ENCODE assay signal across 21 mouse cellular contexts in genomic region chr17:7667826-7668225, GRCm38 (mm10).
A peak's percentile ranks its signal among the peaks of the same experiment; 100 is the strongest.
DNase-seq lines count a peak whose midpoint lies in the region; ATAC-seq lines count a peak whose summit lies in the region.
"Had no signal": no experiment of that assay in that cellular context is flagged by ENCODE, and none has a peak within 500 bp of the region (broad histone marks: within the 10 kb centered on the region; RNA-seq: fewer than 3 reads in every experiment).

No protein-coding gene starts in this region.

- no peaks in the 10 kb centered on the region for H3K27me3 ChIP-seq in embryonic facial prominence, embryonic 14.5 days (replicated peaks; ENCODE audit: control insufficient read depth, insufficient read depth, low read length)
- no peaks in the 10 kb centered on the region for H3K27me3 ChIP-seq in embryonic facial prominence, embryonic 10.5 days (replicated peaks; ENCODE audit: low read depth, poor library complexity, severe bottlenecking)
- no peaks in the 10 kb centered on the region for H3K27me3 ChIP-seq in heart, embryonic 10.5 days (ENCODE audit: insufficient read depth, poor library complexity, severe bottlenecking)
- H3K27me3 ChIP-seq in heart, embryonic 12.5 days (replicated peaks): no peaks in the 10 kb centered on the region
- H3K27me3 ChIP-seq: CH12.LX, Patski had no signal

- DNase-seq in embryonic facial prominence, embryonic 14.5 days (ENCODE audit: low spot score): no peak
- no peak for DNase-seq in embryonic facial prominence, embryonic 10.5 days (ENCODE audit: low spot score)
- DNase-seq in heart, adult 11 months: peak; percentile 92
- no peak for DNase-seq in heart, postnatal 10 days
- DNase-seq in heart, embryonic 10.5 days (ENCODE audit: low spot score): peak; percentile 57
- DNase-seq: adrenal gland, adult 2 months; adrenal gland, adult 8-10 months; adrenal gland, postnatal 10 days; adrenal gland, postnatal 14 days; adrenal gland, postnatal 25 days; adrenal gland, postnatal 36 days; B cell, adult 2 months; cerebellum, adult 11 months; cerebellum, adult 11-12 months; cerebellum, adult 18-20 months had no signal

- ATAC-seq in embryonic facial prominence, embryonic 14.5 days (ENCODE audit: low read depth): peak; percentile 37; the same call in 1 of the 2 replicates
- ATAC-seq in heart, embryonic 12.5 days (ENCODE audit: insufficient number of reproducible peaks, low FRiP score): no peak
- ATAC-seq: activated CD4-positive, CD25-positive, alpha-beta regulatory T cell, adult 4 months; CD4-positive, CD25-positive, alpha-beta regulatory T cell, adult 4 months; Patski had no signal

- H3K36me3 ChIP-seq in embryonic facial prominence, embryonic 14.5 days (ENCODE audit: control insufficient read depth, insufficient read depth, low read length): no peaks in the 10 kb centered on the region
- H3K36me3 ChIP-seq in embryonic facial prominence, embryonic 10.5 days (replicated peaks): no peaks in the 10 kb centered on the region
- H3K36me3 ChIP-seq in heart, embryonic 10.5 days: no peaks in the 10 kb centered on the region
- no peaks in the 10 kb centered on the region for H3K36me3 ChIP-seq in heart, embryonic 12.5 days
- H3K36me3 ChIP-seq: G1E had no signal

- H3K9ac ChIP-seq in embryonic facial prominence, embryonic 14.5 days (ENCODE audit: low read depth, low read length): no peak overlapping the region
- no peak overlapping the region for H3K9ac ChIP-seq in heart, embryonic 12.5 days

- H3K27ac ChIP-seq in embryonic facial prominence, embryonic 14.5 days (replicated peaks; ENCODE audit: low read depth, low read length): no peak overlapping the region
- H3K27ac ChIP-seq in embryonic facial prominence, embryonic 10.5 days (replicated peaks): no peak overlapping the region
- no peak overlapping the region for H3K27ac ChIP-seq in heart, embryonic 10.5 days
- no peak overlapping the region for H3K27ac ChIP-seq in heart, embryonic 12.5 days (ENCODE audit: poor library complexity, severe bottlenecking)

- no peak overlapping the region for H3K4me3 ChIP-seq in embryonic facial prominence, embryonic 14.5 days (ENCODE audit: low read depth, low read length)
- H3K4me3 ChIP-seq in embryonic facial prominence, embryonic 10.5 days: no peak overlapping the region
- no peak overlapping the region for H3K4me3 ChIP-seq in heart, embryonic 10.5 days
- no peak overlapping the region for H3K4me3 ChIP-seq in heart, embryonic 12.5 days

- 0 out of 2 replicates have a peak, but pooled peaks cover 2% of the 10 kb centered on the region for H3K4me1 ChIP-seq in embryonic facial prominence, embryonic 14.5 days (ENCODE audit: control insufficient read depth, insufficient read depth, low read length)
- H3K4me1 ChIP-seq in embryonic facial prominence, embryonic 10.5 days: peaks cover 18% of the 10 kb centered on the region
- H3K4me1 ChIP-seq in heart, embryonic 10.5 days: peaks cover 10% of the 10 kb centered on the region; the same call in 1 of the 2 replicates
- peaks cover 5% of the 10 kb centered on the region for H3K4me1 ChIP-seq in heart, embryonic 12.5 days (replicated peaks)

- intact Hi-C loops in heart, postnatal 10 days (cut with DNase I): no loop called here

- 34% methylated on average over 3 of the region's 3 CpGs for WGBS in embryonic facial prominence, embryonic 14.5 days
- WGBS in embryonic facial prominence, embryonic 10.5 days: 50% methylated on average over 3 of the region's 3 CpGs
- WGBS in heart, embryonic 10.5 days: 66% methylated on average over 3 of the region's 3 CpGs
- WGBS in heart, embryonic 12.5 days: 55% methylated on average over 3 of the region's 3 CpGs

- H3K9me3 ChIP-seq in embryonic facial prominence, embryonic 14.5 days (ENCODE audit: control insufficient read depth, low read length): 0 out of 2 replicates have a peak, but pooled peaks cover 5% of the 10 kb centered on the region
- no peaks in the 10 kb centered on the region for H3K9me3 ChIP-seq in embryonic facial prominence, embryonic 10.5 days
- H3K9me3 ChIP-seq in heart, embryonic 10.5 days: no peaks in the 10 kb centered on the region
- no peaks in the 10 kb centered on the region for H3K9me3 ChIP-seq in heart, embryonic 12.5 days (replicated peaks)
- H3K9me3 ChIP-seq: G1E had no signal

- H3K4me2 ChIP-seq in embryonic facial prominence, embryonic 14.5 days (ENCODE audit: low read depth, low read length): no peak overlapping the region
- no peak overlapping the region for H3K4me2 ChIP-seq in heart, embryonic 12.5 days

Comparison
In these comparisons a context has a peak if more than half of its experiments do, and no peak if none do; other contexts are left out.
1. DNase-seq: peak in heart, adult 11 months (single experiment) and heart, embryonic 10.5 days (single experiment); none in embryonic facial prominence, embryonic 14.5 days (single experiment), embryonic facial prominence, embryonic 10.5 days (single experiment) and heart, postnatal 10 days (0 of 2).